Mouse (Mus musculus) gastrocnemius, postnatal 36 days (tissue): ENCODE results near the gene Cd151. TPM values are rescaled to one million over a fixed set of nuclear protein-coding genes. Genes with fewer than 3 reads are reported as not detected.

Source experiments
- DNase-seq, 2 experiments: peaks; one replicate each; pipeline ENCODE4 v3.0.0; 2022
- intact Hi-C: fragments of 180-260 bp; cut with DNase I; formaldehyde crosslinking; loops from one replicate; pipeline ENCODE4 v1.15.1; 2025
- total RNA-seq, 2 experiments: library from RNA; stranded (reverse); gene quantifications; 2 replicates each; pipeline ENCODE4 v1.2.3; 2021

Gene Cd151
- total RNA-seq, 2 experiments from 2014 or later = 65.6 to 83.2 TPM

DNA sequence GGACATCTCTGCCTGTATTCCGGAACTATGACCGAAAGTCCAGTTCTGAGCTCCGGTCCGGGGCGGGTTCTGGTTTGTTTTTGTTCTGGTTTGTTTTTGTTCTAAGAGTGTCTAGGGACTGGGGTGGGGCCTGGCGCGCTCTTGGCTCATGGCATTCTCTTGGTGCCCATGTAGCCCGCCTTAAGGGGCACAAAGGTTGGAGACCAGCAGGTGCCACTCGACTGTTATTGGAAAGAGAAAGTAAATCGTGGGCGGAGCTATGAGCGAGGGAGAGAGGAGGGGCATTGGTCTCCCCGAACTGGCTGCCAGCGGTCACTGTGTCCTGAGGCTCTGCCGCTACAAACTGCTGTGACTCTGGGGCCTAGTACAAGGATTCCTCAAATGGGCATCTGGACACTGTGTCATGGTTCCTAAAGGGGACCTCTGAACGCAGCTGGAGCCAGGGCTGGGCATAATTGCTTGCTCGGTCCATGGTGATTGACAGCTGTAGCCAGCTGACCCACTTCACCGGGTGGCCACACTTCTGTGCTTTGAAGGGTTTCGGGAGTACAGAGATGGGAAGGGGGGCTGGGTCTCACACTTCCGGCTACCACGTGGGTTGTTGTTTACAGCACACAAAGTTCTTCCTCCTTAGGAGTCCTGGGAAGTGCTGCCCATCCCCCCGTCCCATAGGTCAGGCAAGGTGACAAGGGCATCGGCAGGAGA is 11.4 kb upstream of the Cd151 start:
- DNase-seq = peak; percentile 72
- intact Hi-C loops = no loop called here

DNA sequence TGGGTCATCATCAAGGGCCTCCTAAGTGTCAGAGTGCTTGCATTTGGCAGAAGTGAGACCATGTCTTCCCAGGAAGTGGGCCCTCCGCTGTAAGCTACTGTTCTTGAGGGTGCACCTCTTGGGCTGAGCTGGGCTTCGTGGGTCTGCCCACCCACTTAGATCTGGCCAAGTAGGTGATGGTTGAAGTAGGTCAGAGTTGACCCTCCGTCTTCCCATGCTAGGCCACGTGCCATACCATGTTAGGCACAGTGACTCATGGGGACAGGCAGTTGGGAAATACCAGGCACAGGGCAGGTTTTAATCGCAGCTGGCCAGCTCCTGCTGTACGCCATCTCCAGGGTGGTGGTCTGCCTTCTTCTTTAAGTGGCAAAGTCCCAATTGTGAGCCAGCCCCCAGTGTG is 10.5 kb upstream of the Cd151 start:
- intact Hi-C loops = no loop called here
- DNase-seq = peak in 1 of 2 experiments; percentile 26

GRCm38 (mm10) chr7:141457236-141457635 is 10.0 kb upstream of the Cd151 start:
- intact Hi-C loops = no loop called here
- DNase-seq = no peak

GRCm38 (mm10) chr7:141457986-141458660 is 9.1 kb upstream of the Cd151 start:
- intact Hi-C loops = no loop called here

DNA sequence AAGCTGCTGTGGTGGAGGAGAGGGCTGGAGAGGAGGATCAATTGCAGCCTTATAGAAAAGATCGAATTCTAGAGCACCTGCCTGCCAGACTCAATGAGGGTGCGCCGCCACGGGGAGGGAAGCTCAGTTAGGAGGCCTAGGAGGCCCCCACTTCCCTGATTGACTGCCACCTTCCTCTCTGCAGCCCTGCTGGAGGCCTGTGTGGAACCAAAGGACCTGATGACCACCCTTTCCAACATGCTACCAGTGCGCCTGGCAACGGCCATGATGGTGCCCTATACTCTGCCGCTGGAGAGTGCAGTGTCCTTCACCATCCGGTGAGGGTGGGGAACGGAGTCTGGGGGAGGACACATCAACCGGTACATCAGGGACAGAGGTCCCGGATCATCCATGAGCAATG is 8.5 kb upstream of the Cd151 start:
- intact Hi-C loops = no loop called here
- DNase-seq = peak in 1 of 2 experiments; percentile 17

More at GRCm38 (mm10) chr7:141457986-141458660, 9.1 kb upstream of the Cd151 start:
- DNase-seq = peak in 1 of 2 experiments; percentile 59

DNA sequence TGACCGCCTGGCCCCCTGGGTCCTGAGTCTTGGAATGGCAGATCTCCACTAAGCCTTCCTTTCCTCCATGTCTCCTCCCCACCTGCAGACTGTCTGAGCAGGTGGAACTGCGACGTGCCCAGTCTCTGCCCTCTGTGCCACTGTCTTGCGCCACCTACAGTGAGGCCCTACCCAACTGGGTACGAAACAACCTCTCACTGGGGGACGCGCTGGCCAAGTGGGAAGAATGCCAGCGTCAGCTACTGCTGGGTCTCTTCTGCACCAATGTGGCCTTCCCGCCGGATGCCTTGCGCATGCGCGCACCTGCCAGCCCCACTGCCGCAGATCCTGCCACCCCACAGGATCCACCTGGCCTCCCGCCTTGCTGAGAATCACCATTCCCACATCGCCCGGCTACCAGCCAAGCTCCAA is 7.9 kb upstream of the Cd151 start:
- intact Hi-C loops = no loop called here
- DNase-seq = peak in 1 of 2 experiments; percentile 27

- no peak for DNase-seq
- intact Hi-C loops = no loop called here
Measured at GRCm38 (mm10) chr7:141460001-141460390, 7.2 kb upstream of the Cd151 start.

DNA sequence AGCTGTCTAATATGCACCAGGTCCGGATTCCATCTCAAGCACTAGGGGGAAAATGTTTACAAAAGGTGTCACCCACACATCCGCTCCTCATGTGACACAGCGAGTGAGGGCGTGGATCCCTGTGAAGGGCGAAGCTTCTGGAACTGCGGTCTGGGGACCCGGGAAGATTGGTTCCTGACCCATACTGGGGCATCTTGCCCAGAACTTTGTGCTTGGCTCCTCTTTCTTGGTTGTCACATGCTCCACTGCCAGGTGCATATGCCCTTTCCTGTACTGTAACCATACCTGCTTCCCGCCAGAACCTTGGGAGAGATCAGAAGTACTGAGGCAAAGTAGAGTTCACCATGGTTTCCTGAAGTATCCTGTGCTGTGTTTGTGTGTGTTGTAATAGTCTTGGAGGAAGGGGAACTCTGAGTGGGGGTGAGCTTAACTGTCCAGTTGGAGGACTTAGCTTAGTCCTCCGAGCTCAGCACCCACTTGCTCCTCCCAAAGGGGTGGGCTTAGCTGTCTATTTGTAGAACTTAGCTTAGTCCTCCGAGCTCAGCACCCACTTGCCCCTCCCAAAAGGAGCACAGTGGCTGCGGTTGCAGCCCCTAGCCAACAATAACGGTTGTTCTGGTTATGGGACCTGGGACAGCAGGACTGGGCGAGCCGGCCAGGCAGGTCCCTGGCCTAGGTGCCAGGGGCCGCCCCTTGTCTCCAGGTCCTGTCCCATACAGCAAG is 6.6 kb upstream of the Cd151 start, which contains the start of gene Cracr2b:
Gene Cracr2b (plus strand): TSS at position 704 of the 723 bp plus-strand sequence.
- intact Hi-C loops = no loop called here
- DNase-seq = peak in 1 of 2 experiments; percentile 29

DNA sequence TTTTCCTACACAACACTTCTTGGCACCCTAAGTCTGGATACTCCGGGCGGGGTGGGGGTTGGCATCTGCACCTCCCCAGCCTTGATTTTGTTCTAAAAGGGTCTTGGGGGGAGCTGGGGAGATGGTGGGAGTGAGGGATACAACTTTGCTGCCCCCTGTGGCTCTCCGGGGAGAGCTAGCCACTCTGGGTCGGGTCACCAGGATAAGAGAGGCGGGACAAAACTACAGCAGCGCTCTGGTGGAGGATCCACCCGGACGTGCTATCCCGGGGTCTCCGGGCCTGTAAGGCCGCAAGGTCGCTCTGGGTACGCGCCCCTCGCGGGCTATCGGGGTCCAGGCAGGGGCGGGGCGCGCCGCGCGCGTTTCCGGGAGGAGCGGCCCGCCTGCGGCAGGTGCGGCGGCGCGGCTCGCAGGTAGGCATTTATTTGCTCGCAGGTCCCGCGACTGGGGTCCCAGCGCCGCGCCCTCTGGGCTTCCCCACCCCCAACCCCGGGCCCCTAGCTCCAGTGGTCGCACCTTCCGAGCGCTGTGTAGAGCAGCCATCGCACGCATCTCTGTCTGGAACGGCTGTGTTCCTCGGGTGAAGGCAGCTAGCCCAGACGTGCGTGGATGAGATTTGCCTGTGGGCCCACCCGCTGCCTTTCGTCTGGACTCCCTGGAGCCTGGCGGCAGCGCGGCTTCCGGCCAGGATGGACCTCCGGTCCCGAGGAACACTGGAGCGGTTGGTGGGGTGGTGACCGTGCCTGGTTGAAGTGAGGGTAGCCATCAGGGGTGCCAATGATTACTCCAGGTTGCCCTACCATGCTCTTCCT is 5.5 kb upstream of the Cd151 start:
- intact Hi-C loops = no loop called here
- peak in 1 of 2 experiments; percentile 23 for DNase-seq

- intact Hi-C loops = no loop called here
- DNase-seq = peak in 1 of 2 experiments; percentile 27
Measured at GRCm38 (mm10) chr7:141462333-141462821, 4.8 kb upstream of the Cd151 start.

GRCm38 (mm10) chr7:141463824-141464602 is 3.2 kb upstream of the Cd151 start:
- no peak for DNase-seq
- intact Hi-C loops = no loop called here

DNA sequence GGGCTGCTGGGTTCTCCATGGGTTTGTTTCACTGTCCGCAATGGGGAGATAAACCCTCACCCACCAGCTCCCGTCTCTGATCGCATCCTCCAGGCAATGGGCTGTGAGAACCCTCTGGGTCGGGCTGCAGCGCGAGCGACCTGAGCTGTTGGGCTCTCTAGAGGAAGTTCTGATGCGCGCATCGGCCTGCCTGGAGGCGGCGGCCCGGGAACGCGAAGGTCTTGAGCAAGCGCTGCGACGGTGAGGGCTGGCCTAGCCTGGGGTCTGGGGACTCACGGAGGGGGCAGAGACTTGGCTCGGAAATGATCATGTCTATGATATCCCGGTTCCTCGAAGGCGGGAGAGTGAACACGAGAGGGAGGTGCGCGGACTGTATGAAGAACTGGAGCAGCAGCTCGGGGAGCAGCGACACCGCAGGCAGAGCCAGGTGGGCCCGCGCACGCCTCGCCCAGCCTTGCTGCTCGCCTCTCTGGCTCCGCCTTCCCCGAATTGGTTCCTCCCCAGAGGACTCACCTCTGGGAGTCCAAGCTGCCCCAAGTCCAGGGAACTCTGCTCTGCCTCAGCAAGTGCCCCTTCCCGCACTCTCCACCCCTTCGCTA is 2.5 kb upstream of the Cd151 start:
- DNase-seq = no peak
- intact Hi-C loops = no loop called here

DNA sequence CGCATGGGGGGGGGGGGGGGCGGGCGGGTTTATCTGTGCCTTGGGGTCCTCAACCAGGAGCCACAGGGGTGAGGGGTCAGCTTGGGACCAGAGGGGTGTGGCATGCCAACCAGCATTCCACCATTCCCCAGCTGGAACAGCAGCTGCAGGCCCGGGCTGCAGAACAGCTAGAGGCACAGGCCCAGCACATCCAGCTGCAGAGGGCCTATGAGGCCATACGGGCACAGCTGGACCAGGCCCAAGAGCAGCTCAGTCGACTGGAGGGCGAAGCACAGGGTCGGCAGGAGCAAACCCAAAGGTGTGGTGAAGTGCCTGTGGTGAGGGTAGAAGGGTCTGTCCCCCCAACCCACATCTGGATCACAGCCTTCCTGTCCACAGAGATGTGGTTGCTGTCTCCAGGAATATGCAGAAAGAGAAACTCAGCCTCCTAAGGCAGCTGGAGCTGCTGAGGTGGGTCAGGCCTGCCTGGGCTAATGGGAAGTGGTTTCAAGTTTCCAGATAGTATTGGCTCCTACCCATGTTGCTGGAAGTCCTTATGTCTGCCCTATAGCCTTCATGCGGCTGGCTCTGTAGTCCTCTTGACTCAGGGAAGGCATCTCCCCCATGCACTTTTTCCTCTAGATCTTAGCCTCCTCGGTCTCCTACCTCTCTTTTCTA is 1.7 kb upstream of the Cd151 start:
- peak in 1 of 2 experiments; percentile 31 for DNase-seq
- intact Hi-C loops = no loop called here

DNA sequence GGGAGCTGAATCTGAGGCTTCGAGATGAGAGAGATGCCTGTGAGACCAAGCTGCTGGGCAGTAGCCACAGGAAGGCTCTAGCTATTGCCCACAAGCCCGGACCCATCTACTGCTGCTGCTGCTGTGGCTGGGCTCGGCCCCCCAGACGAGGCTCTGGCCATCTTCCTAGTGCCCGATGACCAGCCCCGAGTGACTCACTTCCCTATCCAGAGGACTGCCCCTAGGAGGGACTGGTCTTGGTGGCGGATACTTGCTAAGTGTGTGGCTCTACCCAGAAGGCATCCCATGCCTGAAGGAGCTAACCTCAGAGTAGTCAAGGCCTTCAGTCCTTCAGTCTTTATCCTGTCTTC is 1.2 kb upstream of the Cd151 start:
- intact Hi-C loops = no loop called here

GRCm38 (mm10) chr7:141466607-141467148 is 514 bp upstream of the Cd151 start:
- DNase-seq = no peak
- intact Hi-C loops = no loop called here

More for the DNA sequence above, 1.2 kb upstream of the Cd151 start:
- DNase-seq = no peak

DNA sequence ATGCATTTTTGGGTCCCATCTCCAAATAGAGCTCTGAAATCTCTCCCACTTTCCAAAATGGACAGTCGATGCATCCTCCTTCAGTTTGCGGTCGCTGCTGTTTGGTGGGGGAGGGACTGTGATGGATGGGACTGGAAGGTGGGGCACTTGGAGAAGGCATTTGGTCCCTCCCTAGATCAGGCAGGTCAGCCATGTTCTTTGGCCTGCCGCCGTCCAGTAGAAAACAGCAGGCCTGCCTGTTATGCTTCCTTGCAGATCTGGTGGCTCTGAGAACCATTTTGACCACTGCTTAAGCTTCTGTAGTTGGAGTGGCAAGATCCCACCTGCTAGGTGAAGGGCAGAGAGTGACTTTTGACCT is 951 bp downstream of the Cd151 start:
- DNase-seq = peak in 1 of 2 experiments; percentile 34

GRCm38 (mm10) chr7:141468522-141469211 is 1.5 kb downstream of the Cd151 start:
- peak; percentile 56 to 57 for DNase-seq
- intact Hi-C loops = no loop called here

More for the DNA sequence above, 951 bp downstream of the Cd151 start:
- intact Hi-C loops = no loop called here

DNA sequence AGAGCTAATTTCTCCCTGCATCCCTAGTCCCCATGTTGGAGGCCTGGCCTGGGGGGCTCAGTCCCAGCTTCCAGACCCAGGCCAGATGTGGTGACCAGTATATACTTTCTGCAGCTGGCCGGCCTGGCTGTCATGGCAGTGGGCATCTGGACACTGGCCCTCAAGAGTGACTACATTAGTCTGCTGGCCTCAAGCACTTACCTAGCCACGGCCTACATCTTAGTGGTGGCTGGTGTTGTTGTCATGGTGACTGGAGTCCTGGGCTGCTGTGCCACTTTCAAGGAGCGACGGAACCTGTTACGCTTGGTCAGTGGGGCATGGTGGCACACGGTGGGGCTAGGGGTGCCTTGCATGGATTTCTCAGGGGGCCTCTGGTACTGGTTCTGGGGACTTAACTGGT is 2.2 kb downstream of the Cd151 start:
- no peak for DNase-seq
- intact Hi-C loops = no loop called here
